Mouse (Mus musculus) liver, embryonic 12.5 days (tissue): ENCODE data around the gene Rap1a. TPM values are rescaled to one million over a fixed set of nuclear protein-coding genes. Genes with fewer than 3 reads are reported as not detected.
A peak's percentile ranks its signal among the peaks of the same experiment; 100 is the strongest.

Source experiments
- ATAC-seq: fragments of 200-750 bp; cut with Nextera tagmentation; 2 replicates; pipeline ENCODE4 v1.8.0; 2017; ENCODE audit warnings: moderate number of reproducible peaks, mild to moderate bottlenecking, moderate library complexity
- H3K27ac ChIP-seq: fragments of 300-500 bp; sonication (generic); 2 replicates; pipeline ENCODE4 v1.5.1; 2016; ENCODE audit warnings: mild to moderate bottlenecking
- H3K27me3 ChIP-seq: fragments of 300-500 bp; sonication (generic); replicated peaks from 2 replicates; pipeline ENCODE4 v1.6.1; 2016; ENCODE audit warnings: mild to moderate bottlenecking, moderate library complexity
- H3K36me3 ChIP-seq: fragments of 300-500 bp; sonication (generic); 2 replicates; pipeline ENCODE4 v1.6.1; 2016; ENCODE audit warnings: mild to moderate bottlenecking, moderate library complexity
- H3K4me1 ChIP-seq: fragments of 300-500 bp; sonication (generic); 2 replicates; pipeline ENCODE4 v1.6.1; 2016
- H3K4me2 ChIP-seq: fragments of 300-500 bp; sonication (generic); 2 replicates; pipeline ENCODE4 v1.6.1; 2016; ENCODE audit warnings: mild to moderate bottlenecking, moderate library complexity
- H3K4me3 ChIP-seq: fragments of 300-500 bp; sonication (generic); 2 replicates; pipeline ENCODE4 v1.5.1; 2016; ENCODE audit warnings: mild to moderate bottlenecking, moderate library complexity
- H3K9ac ChIP-seq: fragments of 300-500 bp; sonication (generic); 2 replicates; pipeline ENCODE4 v1.6.1; 2016; ENCODE audit warnings: mild to moderate bottlenecking, moderate library complexity
- H3K9me3 ChIP-seq: fragments of 300-500 bp; sonication (generic); replicated peaks from 2 replicates; pipeline ENCODE4 v1.6.1; 2016; ENCODE audit warnings: mild to moderate bottlenecking, moderate library complexity
- WGBS: fragments of 180-500 bp; shearing (Covaris S2); methylation state at CpG from one replicate; pipeline ENCODE4 v1.1.7; 2016; ENCODE audit not compliant: insufficient replicate concordance; 5-methylcytosine and 5-hydroxymethylcytosine counted together
- polyA plus RNA-seq: library from polyadenylated mRNA; unstranded; fragments of >200 nt; fragmentation: Nextera tagmentation; extraction: Ambion mirVana; gene quantifications from 2 replicates; pipeline ENCODE4 v1.2.1, GENCODE M21; 2016

Gene Rap1a
- polyA plus RNA-seq, 1 experiment from 2014 or later = 122 TPM

DNA sequence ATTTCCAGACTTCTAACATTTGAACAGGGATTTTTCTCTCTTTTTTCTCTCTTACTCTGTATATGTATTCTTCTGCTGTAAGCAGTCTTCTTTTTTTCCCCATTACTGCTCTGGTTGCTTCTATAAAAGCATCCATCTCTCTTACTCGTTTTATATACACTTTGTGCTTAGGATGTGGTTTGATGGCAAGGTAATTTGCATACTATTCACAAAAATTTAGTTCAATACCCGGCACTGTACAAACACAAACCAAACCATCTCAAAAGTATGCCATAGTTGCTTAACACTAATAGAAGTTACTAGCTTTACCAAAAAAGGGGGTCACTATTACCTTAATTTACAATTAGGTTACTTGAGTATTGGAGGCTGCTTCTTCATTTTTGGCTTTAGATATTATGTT, 44.6 kb downstream of the Rap1a start:
- no peak overlapping the region for H3K4me2 ChIP-seq
- no peak overlapping the region for H3K4me3 ChIP-seq
- ATAC-seq = no peak
- no peak overlapping the region for H3K27ac ChIP-seq
- no peak overlapping the region for H3K9ac ChIP-seq
- H3K36me3 ChIP-seq = no peaks in the 10 kb centered on the region
- no peaks in the 10 kb centered on the region for H3K27me3 ChIP-seq
- H3K4me1 ChIP-seq = peaks cover 51% of the 10 kb centered on the region
- WGBS = 76% methylated on average over 2 of the region's 2 CpGs
- H3K9me3 ChIP-seq = no peaks in the 10 kb centered on the region

DNA sequence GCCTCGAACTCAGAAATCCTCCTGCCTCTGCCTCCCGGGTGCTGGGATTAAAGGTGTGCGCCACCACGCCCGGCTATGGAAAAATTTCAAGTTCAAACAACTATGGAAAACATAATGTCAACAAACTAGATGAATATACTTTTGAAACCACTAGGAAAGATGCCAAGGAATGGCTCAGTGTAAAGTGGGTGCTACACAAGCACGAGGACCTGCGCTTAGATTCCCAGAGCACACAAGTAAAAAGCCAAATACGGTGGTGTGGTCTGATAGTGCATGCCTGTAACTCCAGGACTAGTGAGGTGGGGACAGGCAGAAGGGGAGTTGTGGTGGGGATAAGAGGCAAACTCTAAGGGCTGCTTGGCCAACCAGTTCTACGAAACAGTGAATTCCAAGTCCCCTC, 46.0 kb downstream of the Rap1a start:
- Histone ChIP-seq H3K36me3 (no peaks in the 10 kb centered on the region), H3K4me3 (no peak overlapping the region), H3K4me2 (no peak overlapping the region), H3K9me3 (no peaks in the 10 kb centered on the region), H3K9ac (no peak overlapping the region), H3K4me1 (peaks cover 43% of the 10 kb centered on the region), H3K27ac (no peak overlapping the region), H3K27me3 (no peaks in the 10 kb centered on the region)
- no peak for ATAC-seq
- 84% methylated on average over 9 of the region's 9 CpGs for WGBS

DNA sequence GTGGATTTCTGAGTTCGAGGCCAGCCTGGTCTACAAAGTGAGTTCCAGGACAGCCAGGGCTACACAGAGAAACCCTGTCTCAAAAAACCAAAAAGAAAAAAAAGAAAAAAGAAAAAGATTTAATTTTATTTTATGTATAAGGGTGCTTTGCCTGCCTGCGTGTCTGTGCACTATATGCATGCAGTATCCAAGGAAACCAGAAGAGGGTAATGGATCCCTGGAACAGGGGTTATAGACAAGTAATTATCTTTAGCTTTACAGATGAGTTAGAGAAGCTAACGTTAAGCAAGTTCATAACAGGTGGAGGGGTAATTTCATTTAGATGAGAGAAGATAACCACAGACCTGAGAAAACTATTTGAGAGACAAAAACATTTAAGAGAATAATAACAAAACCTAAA, 47.0 kb downstream of the Rap1a start:
- no peak overlapping the region for H3K4me2 ChIP-seq
- ATAC-seq = no peak
- H3K4me3 ChIP-seq = no peak overlapping the region
- peaks cover 40% of the 10 kb centered on the region for H3K4me1 ChIP-seq
- no peaks in the 10 kb centered on the region for H3K27me3 ChIP-seq
- H3K9me3 ChIP-seq = no peaks in the 10 kb centered on the region
- H3K27ac ChIP-seq = no peak overlapping the region
- 71% methylated on average over 3 of the region's 3 CpGs for WGBS
- peaks cover 8% of the 10 kb centered on the region for H3K36me3 ChIP-seq
- H3K9ac ChIP-seq = no peak overlapping the region

DNA sequence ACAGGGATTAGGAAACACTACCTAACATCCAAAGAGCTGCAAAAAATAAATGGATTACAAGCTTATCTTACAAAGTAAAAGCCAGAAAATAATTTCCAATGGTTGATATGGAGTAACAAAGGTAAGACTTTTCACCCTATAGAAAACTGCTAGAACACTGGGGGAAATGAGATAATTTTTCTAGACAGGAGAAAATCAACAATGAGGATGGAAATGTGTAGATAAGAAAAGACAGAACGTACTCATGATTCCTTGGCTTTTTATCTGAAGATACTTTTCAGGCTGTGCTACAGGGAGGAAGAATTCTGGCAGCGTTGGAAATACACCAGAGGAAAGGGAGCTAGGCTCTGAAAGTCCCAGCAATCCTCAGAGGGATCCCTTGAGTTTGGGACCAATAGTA, 50.3 kb downstream of the Rap1a start:
- no peaks in the 10 kb centered on the region for H3K27me3 ChIP-seq
- no peak overlapping the region for H3K9ac ChIP-seq
- WGBS = 19% methylated on average over 2 of the region's 2 CpGs
- H3K4me1 ChIP-seq = peaks cover 10% of the 10 kb centered on the region
- no peaks in the 10 kb centered on the region for H3K9me3 ChIP-seq
- H3K4me3 ChIP-seq = no peak overlapping the region
- H3K27ac ChIP-seq = no peak overlapping the region
- 0 out of 2 replicates have a peak, but pooled peaks have one; percentile 8 for ATAC-seq
- no peak overlapping the region for H3K4me2 ChIP-seq
- peaks cover 25% of the 10 kb centered on the region for H3K36me3 ChIP-seq

DNA sequence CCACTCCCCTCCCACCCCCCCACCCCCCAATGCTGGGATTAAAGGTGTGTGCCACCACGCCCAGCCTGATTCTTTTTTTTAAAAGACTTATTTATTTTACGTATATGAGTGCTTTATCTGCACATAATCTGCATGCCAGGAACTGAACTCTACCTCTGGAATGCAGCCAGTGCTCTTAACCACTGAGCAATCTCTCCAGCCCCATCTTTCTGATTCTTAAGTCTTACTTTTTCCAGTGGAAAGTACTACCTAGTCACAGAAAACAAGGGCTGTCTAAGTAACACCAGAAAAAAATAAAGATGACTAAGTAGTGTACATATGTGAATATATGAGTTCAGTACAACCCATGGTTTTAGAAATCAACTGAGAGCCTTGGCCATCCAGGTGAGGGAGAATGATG, 54.6 kb downstream of the Rap1a start:
- Histone ChIP-seq H3K4me3 (no peak overlapping the region), H3K27ac (no peak overlapping the region), H3K9me3 (no peaks in the 10 kb centered on the region), H3K27me3 (no peaks in the 10 kb centered on the region), H3K9ac (no peak overlapping the region), H3K4me2 (no peak overlapping the region), H3K36me3 (peaks cover 30% of the 10 kb centered on the region), H3K4me1 (peaks cover 4% of the 10 kb centered on the region; the same call in 1 of the 2 replicates)
- ATAC-seq = no peak
- WGBS = 83% methylated on average over 2 of the region's 2 CpGs

DNA sequence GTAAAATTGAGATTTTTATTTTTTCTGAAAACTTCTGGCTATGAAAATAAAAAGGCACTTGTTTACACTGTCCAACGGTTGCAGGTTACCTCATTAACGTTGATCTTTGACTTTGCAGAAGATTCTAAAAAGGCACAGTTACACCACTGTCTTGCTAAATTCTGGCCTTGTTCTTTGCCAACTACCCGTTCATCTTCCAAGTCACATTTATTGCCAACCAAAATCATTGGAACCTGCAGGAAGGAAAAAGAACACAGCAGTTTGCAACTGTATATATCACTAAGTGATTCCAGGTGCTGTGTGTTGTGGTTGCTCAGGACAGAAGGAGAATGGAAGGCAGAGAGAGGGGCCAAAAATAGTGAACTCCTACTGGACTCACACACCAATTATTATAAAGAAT, 63.5 kb downstream of the Rap1a start:
- Histone ChIP-seq H3K27ac (no peak overlapping the region), H3K4me1 (no peaks in the 10 kb centered on the region), H3K9ac (no peak overlapping the region), H3K4me2 (no peak overlapping the region), H3K4me3 (no peak overlapping the region), H3K9me3 (no peaks in the 10 kb centered on the region), H3K36me3 (peaks cover 68% of the 10 kb centered on the region), H3K27me3 (no peaks in the 10 kb centered on the region)
- no peak for ATAC-seq
- 91% methylated on average over 3 of the region's 3 CpGs for WGBS

DNA sequence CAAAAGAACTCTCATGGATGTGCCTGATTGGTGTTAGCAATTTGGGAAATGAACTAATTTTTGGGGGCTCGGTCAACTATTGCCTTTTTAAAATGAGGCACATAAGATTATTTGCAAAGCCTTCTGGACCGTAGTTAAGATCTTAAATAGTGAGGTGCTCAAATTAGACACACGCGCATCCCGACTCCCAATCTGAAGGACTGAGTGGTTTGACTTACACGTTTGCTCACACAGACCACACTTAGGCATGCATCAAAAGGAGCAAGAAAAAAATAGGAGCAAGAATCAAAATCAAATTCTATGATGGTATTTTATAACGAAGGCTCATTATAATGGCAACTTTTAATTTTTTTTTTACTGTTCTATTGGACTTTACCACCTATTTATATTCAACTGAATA, 64.1 kb downstream of the Rap1a start:
- WGBS = 91% methylated on average over 7 of the region's 7 CpGs
- H3K9me3 ChIP-seq = no peaks in the 10 kb centered on the region
- H3K4me1 ChIP-seq = no peaks in the 10 kb centered on the region
- no peak overlapping the region for H3K9ac ChIP-seq
- H3K4me3 ChIP-seq = no peak overlapping the region
- H3K36me3 ChIP-seq = peaks cover 74% of the 10 kb centered on the region
- ATAC-seq = no peak
- no peak overlapping the region for H3K27ac ChIP-seq
- H3K4me2 ChIP-seq = no peak overlapping the region
- H3K27me3 ChIP-seq = no peaks in the 10 kb centered on the region

DNA sequence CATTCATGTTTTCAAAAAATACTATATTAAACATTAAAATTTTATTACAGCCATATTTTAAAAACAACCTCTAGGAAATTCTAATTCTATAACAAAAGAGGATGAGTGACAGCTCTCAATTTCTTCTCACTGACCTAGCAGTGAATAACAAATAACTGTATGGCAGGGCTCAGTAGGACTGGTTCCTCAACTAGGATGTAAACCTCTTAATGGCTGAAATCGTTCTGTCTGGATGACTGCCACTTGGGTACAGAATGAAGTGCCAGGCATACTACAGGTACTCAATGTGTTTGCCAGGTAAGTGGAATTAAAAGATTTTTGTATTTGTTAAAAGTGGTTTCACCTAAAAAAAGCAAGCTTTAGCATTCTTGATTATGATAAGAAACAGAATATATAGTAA, 65.0 kb downstream of the Rap1a start:
- Histone ChIP-seq H3K4me3 (no peak overlapping the region), H3K27ac (no peak overlapping the region), H3K27me3 (no peaks in the 10 kb centered on the region), H3K4me1 (no peaks in the 10 kb centered on the region), H3K9me3 (no peaks in the 10 kb centered on the region), H3K9ac (no peak overlapping the region), H3K36me3 (peaks cover 83% of the 10 kb centered on the region), H3K4me2 (no peak overlapping the region)
- ATAC-seq = no peak
- WGBS = 92% methylated on average over 1 of the region's 1 CpGs

DNA sequence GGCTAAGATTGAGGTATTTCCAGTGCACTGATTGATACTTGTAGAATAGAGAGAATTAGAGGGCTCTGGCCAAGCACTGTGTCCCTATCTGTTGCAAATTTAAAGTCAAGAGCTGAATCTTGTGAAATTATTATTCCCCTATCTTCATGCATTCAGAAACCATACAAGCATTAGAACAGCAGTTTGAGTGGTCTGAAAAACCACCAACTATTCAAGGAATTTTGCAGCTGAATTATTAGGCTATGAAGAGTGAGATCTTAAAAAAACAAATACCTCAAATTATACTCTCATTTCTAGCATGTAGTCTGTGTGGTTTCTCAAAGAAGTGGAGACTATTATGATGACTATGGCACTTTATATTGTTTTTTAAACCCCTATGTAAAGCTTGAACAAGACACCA, 65.9 kb downstream of the Rap1a start:
- ATAC-seq = no peak

DNA sequence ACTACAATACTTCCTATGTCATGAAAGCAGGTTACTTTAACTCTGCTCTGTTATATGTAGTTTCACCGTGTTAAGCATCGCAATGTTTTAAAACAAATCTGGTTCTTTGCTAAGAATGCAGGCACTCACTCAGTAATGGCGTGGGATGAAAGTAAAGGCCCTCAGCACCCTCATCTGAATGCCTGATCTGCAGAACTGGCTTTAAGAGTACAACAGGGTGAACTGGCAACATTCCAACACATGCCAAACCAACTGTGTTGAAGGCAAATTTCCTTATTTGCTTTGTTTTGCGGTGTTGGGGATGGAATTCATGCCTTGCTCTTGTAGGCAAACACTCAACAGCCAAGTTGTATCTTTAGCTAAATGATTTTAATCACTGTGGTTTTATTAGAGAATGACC, 67.6 kb downstream of the Rap1a start:
- WGBS = 97% methylated on average over 4 of the region's 4 CpGs
- Histone ChIP-seq H3K27ac (no peak overlapping the region), H3K4me3 (no peak overlapping the region), H3K4me2 (no peak overlapping the region), H3K9ac (no peak overlapping the region), H3K9me3 (no peaks in the 10 kb centered on the region), H3K36me3 (peaks cover 85% of the 10 kb centered on the region), H3K27me3 (no peaks in the 10 kb centered on the region), H3K4me1 (no peaks in the 10 kb centered on the region)
- ATAC-seq = no peak

More for the DNA sequence above, 65.9 kb downstream of the Rap1a start:
- H3K9me3 ChIP-seq = no peaks in the 10 kb centered on the region
- H3K36me3 ChIP-seq = peaks cover 87% of the 10 kb centered on the region
- H3K4me1 ChIP-seq = no peaks in the 10 kb centered on the region
- H3K4me3 ChIP-seq = no peak overlapping the region
- H3K9ac ChIP-seq = no peak overlapping the region
- H3K4me2 ChIP-seq = no peak overlapping the region
- no peak overlapping the region for H3K27ac ChIP-seq
- H3K27me3 ChIP-seq = no peaks in the 10 kb centered on the region

DNA sequence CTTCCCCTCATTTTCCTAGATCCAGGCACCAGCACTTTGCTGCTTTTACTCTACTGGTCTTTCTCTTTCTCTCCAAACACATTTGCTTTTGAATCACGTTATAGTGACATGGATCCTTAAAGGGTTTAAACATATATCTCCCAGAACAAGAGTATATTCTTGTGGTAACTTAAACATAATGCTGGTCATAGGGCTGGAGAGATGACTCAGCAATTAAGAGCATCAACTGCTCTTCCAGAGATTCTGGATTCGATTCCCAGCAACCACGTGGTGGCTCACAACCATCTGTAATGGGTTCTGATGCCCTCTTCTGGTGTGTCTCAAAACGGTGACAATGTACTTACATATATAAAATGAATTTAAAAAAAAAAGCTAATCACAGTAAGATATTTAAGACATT, 68.8 kb downstream of the Rap1a start:
- Histone ChIP-seq H3K9ac (no peak overlapping the region), H3K4me1 (no peaks in the 10 kb centered on the region), H3K4me2 (no peak overlapping the region), H3K9me3 (no peaks in the 10 kb centered on the region), H3K36me3 (peaks cover 76% of the 10 kb centered on the region), H3K27ac (no peak overlapping the region), H3K4me3 (no peak overlapping the region), H3K27me3 (no peaks in the 10 kb centered on the region)
- WGBS = 89% methylated on average over 4 of the region's 4 CpGs
- ATAC-seq = no peak

DNA sequence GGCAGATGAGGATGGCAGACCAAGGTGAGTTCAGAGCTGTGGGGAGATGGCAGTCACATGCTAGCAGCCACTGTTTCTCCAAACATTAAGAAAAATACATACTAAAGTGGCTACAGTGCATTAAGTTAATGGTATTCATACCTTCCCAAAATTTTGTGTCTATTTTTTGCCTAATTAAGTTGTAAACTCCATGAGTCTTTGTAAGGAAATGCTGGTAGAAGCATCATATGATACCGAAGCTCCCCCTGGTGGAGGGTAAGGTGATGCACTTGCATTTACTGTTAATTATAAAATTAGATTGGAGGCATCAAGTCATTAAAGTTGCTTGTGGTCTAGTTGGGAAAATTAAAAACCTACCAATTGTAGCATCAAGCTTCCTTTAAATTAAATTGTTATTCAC, 75.1 kb downstream of the Rap1a start:
- Histone ChIP-seq H3K4me3 (no peak overlapping the region), H3K4me1 (peaks cover 5% of the 10 kb centered on the region; the same call in 1 of the 2 replicates), H3K27ac (no peak overlapping the region), H3K9me3 (no peaks in the 10 kb centered on the region), H3K4me2 (no peak overlapping the region), H3K27me3 (no peaks in the 10 kb centered on the region), H3K9ac (no peak overlapping the region), H3K36me3 (peaks cover 32% of the 10 kb centered on the region)
- ATAC-seq = no peak
- 2% methylated on average over 1 of the region's 1 CpGs for WGBS

DNA sequence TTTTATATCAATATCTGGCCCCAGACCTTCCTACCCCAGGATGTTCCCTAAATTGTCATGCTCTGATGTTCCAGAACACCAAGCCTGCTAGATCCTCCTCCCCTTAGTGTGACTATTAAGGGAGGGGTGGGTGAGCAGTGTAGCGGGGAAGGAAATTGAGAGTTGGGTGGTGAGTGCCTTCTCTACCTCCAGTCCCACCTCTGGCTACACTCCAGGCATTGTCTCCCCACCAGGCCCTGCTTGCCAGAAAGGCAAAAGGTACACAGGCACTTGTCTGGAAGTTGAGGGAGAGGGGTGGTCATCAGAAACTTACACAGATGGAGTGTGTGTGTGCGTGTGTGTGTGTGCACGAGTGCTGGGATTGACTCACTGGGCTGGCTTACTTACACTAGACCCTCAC, 78.6 kb downstream of the Rap1a start:
- Histone ChIP-seq H3K4me3 (no peak overlapping the region), H3K9ac (no peak overlapping the region)

More for the DNA sequence above, 78.6 kb downstream of the Rap1a start:
- 79% methylated on average over 3 of the region's 3 CpGs for WGBS
- Histone ChIP-seq H3K9me3 (no peaks in the 10 kb centered on the region), H3K4me2 (no peak overlapping the region), H3K36me3 (peaks cover 14% of the 10 kb centered on the region), H3K27ac (no peak overlapping the region), H3K27me3 (no peaks in the 10 kb centered on the region), H3K4me1 (peaks cover 11% of the 10 kb centered on the region)
- no peak for ATAC-seq
